Mouse (Mus musculus) monocyte, adult 2 months (primary cell): Measurements from ENCODE around the gene Armc2.

Experiments used
- DNase-seq, 2 experiments: peaks; one replicate each; pipeline ENCODE4 v3.0.0; 2022; ENCODE audit warnings: low spot score in 2 of 2, low read depth in 1 of 2

Gene Armc2

GRCm38 (mm10) chr10:41870101-41870500 lies 148.1 kb downstream of the Armc2 start:
- no peak for DNase-seq

- no peak for DNase-seq
These were observed 150.3 kb downstream of the Armc2 start for GRCm38 (mm10) chr10:41867956-41868355.

GRCm38 (mm10) chr10:41866838-41867154 lies 151.4 kb downstream of the Armc2 start:
- no peak for DNase-seq

- no peak for DNase-seq
These were observed 152.0 kb downstream of the Armc2 start for GRCm38 (mm10) chr10:41866069-41866837.
